Mouse (Mus musculus): ENCODE measurements around the gene Rbfox1.

- TF ChIP-seq CTCF (IDR thresholded peaks at IDR 0.05; ENCODE audit: control insufficient read depth, insufficient read depth, insufficient read length) (no peak), USF1 (IDR thresholded peaks at IDR 0.05; ENCODE audit: low read depth) (no peak), MYOD1 (IDR thresholded peaks at IDR 0.05; ENCODE audit: control insufficient read depth, insufficient read length, low read depth) (no peak)
Observed at GRCm38 (mm10) chr16:7034231-7034630, 1149.1 kb downstream of the Rbfox1 start.

Data from C2C12 (cell line).